Mouse (Mus musculus) yolk sac, embryonic 10.5 days (tissue): ENCODE results near the gene Slc51a.
A peak's percentile ranks its signal among the peaks of the same experiment; 100 is the strongest.

Experiments
- DNase-seq: peaks from one replicate; pipeline ENCODE4 v3.0.0-alpha.2; 2017; ENCODE audit warnings: low spot score

Gene Slc51a

DNA sequence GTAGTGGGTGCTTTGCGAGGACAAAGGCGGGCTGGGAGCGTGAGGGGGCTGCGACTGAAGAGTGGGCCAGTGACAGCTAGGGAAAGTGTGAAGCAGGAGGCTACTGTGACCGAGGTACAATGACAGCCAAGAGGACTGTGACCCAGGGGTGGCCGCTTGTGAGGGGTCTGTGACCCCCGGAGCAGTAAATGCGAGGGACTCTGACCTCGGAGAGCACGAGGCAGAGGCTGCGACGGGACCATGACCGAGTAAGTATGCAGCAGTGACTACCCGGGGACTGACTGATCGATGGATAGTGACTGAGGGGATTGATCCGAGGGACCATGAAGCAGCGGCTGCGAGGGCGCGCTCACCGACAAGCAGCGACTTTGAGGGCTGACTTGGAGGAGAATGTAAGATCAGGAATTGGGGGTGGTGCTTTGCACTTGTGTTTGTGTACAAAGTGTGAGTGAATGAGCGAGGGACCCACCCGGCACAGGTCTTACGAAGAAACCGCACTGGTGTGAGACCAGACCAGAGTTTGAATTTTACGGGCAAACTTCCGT is 56.6 kb downstream of the Slc51a start:
- no peak for DNase-seq

DNA sequence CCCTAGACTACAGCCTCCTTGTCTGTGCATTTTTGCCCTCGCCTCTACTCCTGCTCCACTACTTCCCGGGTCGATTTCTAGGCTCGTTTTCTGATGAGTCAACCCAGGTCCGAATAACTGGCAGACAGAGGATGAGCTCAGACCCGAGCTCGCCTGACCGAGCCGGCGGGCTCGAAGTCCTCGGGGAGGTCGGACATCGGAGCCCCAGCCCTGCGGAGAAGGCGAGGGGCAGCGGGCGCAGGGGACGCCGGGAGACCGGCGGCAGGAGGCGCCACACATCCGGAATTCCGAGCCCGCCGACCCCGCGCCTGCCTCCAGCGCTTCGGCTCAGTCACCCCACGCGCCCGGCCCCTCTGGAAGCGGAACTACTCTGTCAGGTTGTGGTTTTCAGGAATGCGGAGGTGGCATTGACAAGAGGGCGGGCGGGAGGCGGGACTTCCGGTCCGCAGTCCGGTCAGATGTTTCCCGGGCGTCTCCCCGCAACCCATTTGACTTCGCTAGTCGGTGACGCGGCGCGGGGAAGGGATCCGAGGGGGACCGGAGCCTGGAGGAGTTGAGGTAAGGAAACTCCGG is 57.1 kb downstream of the Slc51a start, which contains the start of gene Pcyt1a:
Gene Pcyt1a (plus strand): TSS at position 448 of the 573 bp plus-strand sequence.
- DNase-seq, result peak; percentile 96

- no peak for DNase-seq
Measured at GRCm38 (mm10) chr16:32427506-32427905, 60.2 kb downstream of the Slc51a start.
